Mouse (Mus musculus) myocyte (in vitro differentiated cells): Measurements from ENCODE around the gene Bdkrb2.

ENCODE experiments used
- CEBPB ChIP-seq: IDR thresholded peaks from 2 replicates; pipeline ENCODE4 v1.6.1; 2011; ENCODE audit warnings: mild to moderate bottlenecking, moderate library complexity; ENCODE audit not compliant: poor library complexity, insufficient read depth, severe bottlenecking
- MYOD1 ChIP-seq, 3 experiments: IDR thresholded peaks; one replicate each; pipeline ENCODE4 v1.6.1; 2011; ENCODE audit warnings: control low read depth in 2 of 3, low read depth in 2 of 3, mild to moderate bottlenecking in 2 of 3, moderate library complexity in 1 of 3; ENCODE audit not compliant: insufficient read length in 2 of 3, control insufficient read depth in 1 of 3
- MYOG ChIP-seq, 3 experiments: IDR thresholded peaks; one replicate each; pipeline ENCODE4 v1.6.1; 2011; ENCODE audit warnings: control low read depth in 2 of 3, low read depth in 2 of 3, mild to moderate bottlenecking in 2 of 3; ENCODE audit not compliant: insufficient read length in 2 of 3, control insufficient read depth in 1 of 3, insufficient read depth in 1 of 3
- POLR2A ChIP-seq: IDR thresholded peaks from one replicate; pipeline ENCODE4 v1.6.1; 2011; ENCODE audit warnings: low read depth, mild to moderate bottlenecking, control low read depth, moderate library complexity; ENCODE audit not compliant: insufficient read length
- POLR2AphosphoS2 ChIP-seq: IDR thresholded peaks from one replicate; pipeline ENCODE4 v1.6.1; 2011; ENCODE audit warnings: low read depth, control low read depth; ENCODE audit not compliant: insufficient read length
- TCF12 ChIP-seq: IDR thresholded peaks from one replicate; pipeline ENCODE4 v1.6.1; 2011; ENCODE audit warnings: mild to moderate bottlenecking, control low read depth; ENCODE audit not compliant: poor library complexity, insufficient read depth, severe bottlenecking
- USF1 ChIP-seq: IDR thresholded peaks from one replicate; pipeline ENCODE4 v1.6.1; 2011; ENCODE audit warnings: low read depth, mild to moderate bottlenecking, control low read depth, moderate library complexity

DNA sequence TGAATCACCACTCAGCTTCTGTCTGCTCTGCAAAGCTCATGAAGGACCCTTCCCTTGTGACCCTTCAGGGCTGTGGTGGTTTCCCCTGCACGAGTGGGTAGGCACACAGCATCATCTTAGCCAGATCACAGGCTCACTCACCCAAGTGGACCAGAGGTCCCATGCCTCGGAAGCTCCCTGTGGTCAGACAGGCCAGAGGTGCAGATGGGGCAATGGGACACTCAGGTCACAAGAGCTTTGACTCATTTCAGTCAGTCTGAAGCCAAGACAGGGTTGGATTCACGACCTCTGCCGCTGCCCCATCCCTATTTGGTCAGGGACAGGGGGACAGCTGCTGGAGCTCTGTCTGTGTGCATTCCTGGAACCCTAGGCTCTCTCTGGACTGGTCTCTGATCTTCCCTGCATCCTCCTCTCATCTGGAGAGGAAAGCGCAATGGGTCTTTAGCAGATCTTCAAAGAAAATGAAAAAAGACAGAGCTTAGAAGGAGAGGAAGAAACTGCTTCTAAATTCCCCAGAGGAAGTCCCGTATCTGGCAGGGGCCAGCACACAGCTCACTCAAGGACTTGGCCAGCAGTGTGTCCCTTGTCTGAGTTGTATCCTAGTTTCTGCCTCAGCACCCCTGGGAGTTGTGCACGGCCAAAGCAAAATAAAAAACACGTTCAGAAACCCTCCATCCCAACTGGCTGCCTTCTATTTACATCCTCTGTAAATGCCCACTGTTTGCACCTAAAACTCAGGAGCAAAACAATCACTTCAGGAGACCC lies 788 bp upstream of the Bdkrb2 start:
- TF ChIP-seq CEBPB (no peak), POLR2AphosphoS2 (no peak), POLR2A (no peak), USF1 (no peak), MYOG (IDR thresholded peaks at IDR 0.05; ENCODE audit: control insufficient read depth in 1 of 3, insufficient read depth in 1 of 3, insufficient read length in 2 of 3, low read depth in 2 of 3) (peak in 1 of 3 experiments; percentile 29), MYOD1 (IDR thresholded peaks at IDR 0.05; ENCODE audit: control insufficient read depth in 1 of 3, insufficient read length in 2 of 3, low read depth in 2 of 3) (peak in 1 of 3 experiments; percentile 35), TCF12 (no peak)
